Mouse (Mus musculus): ENCODE data around the gene Cdh20. TPM values are rescaled to one million over a fixed set of nuclear protein-coding genes. Genes with fewer than 3 reads are reported as not detected.
"Not testable (repeated sequence)": the region's sequence is repeated elsewhere in the genome, so short reads cannot be mapped to it uniquely, and the experiment has no call there.

The Cdh20 gene
- polyA plus RNA-seq, 1 experiment, result 0.38 TPM

DNA sequence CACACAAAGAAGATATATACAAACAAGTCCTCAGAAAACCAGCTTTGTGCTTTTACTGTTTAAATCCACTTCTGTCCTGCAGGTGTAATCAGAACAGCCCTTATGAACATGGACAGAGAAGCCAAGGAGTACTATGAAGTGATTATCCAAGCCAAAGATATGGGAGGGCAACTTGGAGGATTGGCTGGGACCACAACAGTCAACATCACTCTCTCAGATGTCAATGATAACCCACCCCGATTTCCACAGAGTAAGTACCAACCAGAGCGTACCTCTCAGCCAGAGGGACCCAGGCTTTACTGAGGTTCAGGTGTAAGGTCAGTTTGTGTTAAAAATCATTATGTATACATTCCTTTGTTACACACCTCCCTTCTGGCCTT, 176.8 kb downstream of the Cdh20 start:
- H3K36me3 ChIP-seq (ENCODE audit: control insufficient read depth, insufficient read depth, low read length), result no peaks in the 10 kb centered on the region
- no peaks in the 10 kb centered on the region for H3K27me3 ChIP-seq (ENCODE audit: control insufficient read depth, insufficient read depth, low read length)
- H3K4me1 ChIP-seq (ENCODE audit: control insufficient read depth, insufficient read depth, low read length), result no peaks in the 10 kb centered on the region
- no peak overlapping the region for H3K27ac ChIP-seq (ENCODE audit: control insufficient read depth, insufficient read depth, low read depth, low read length)
- H3K4me3 ChIP-seq (ENCODE audit: control insufficient read depth, low read depth, low read length), result no peak overlapping the region
- TF ChIP-seq CTCF (IDR thresholded peaks at IDR 0.05; ENCODE audit: control insufficient read depth, insufficient read depth, insufficient replicate concordance, low read depth, low read length) (no peak), POLR2A (IDR thresholded peaks at IDR 0.05; ENCODE audit: control insufficient read depth, low read depth, low read length) (no peak)

- H3K4me3 ChIP-seq (ENCODE audit: control insufficient read depth, low read depth, low read length); H3K36me3 ChIP-seq (ENCODE audit: control insufficient read depth, insufficient read depth, low read length); H3K27ac ChIP-seq (ENCODE audit: control insufficient read depth, insufficient read depth, low read depth, low read length); H3K27me3 ChIP-seq (ENCODE audit: control insufficient read depth, insufficient read depth, low read length); H3K4me1 ChIP-seq (ENCODE audit: control insufficient read depth, insufficient read depth, low read length): not testable (repeated sequence)
Observed at GRCm38 (mm10) chr1:104949640-104950039, 181.3 kb downstream of the Cdh20 start.

DNA sequence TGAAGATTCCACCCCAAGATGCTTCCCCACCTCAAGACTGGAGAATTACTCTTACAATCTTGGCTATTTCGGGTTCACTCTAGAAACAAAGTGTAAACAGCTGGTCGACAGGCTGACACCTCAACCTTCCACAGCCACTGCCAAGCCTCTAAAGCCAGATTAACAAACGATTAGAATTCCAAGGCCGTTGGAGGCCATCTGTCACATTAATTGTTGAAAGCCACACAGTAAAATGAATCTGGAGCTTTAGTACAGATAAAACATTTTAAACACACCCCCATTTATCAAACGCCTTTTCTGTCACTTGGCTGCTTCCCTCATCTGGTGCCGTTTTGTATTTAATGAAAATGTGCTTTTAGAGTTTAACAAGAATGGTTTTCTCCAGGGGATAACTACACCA, 188.7 kb downstream of the Cdh20 start:
- TF ChIP-seq CTCF (IDR thresholded peaks at IDR 0.05; ENCODE audit: control insufficient read depth, insufficient read depth, insufficient replicate concordance, low read depth, low read length) (no peak), POLR2A (IDR thresholded peaks at IDR 0.05; ENCODE audit: control insufficient read depth, low read depth, low read length) (no peak)
- H3K27ac ChIP-seq (ENCODE audit: control insufficient read depth, insufficient read depth, low read depth, low read length), result no peak overlapping the region
- no peaks in the 10 kb centered on the region for H3K27me3 ChIP-seq (ENCODE audit: control insufficient read depth, insufficient read depth, low read length)
- H3K4me3 ChIP-seq (ENCODE audit: control insufficient read depth, low read depth, low read length), result no peak overlapping the region
- H3K36me3 ChIP-seq (ENCODE audit: control insufficient read depth, insufficient read depth, low read length), result no peaks in the 10 kb centered on the region
- no peaks in the 10 kb centered on the region for H3K4me1 ChIP-seq (ENCODE audit: control insufficient read depth, insufficient read depth, low read length)

GRCm38 (mm10) chr1:104961670-104962069, 193.3 kb downstream of the Cdh20 start:
- H3K4me3 ChIP-seq (ENCODE audit: control insufficient read depth, low read depth, low read length), result no peak overlapping the region
- no peaks in the 10 kb centered on the region for H3K36me3 ChIP-seq (ENCODE audit: control insufficient read depth, insufficient read depth, low read length)
- no peak overlapping the region for H3K27ac ChIP-seq (ENCODE audit: control insufficient read depth, insufficient read depth, low read depth, low read length)
- no peaks in the 10 kb centered on the region for H3K27me3 ChIP-seq (ENCODE audit: control insufficient read depth, insufficient read depth, low read length)
- no peaks in the 10 kb centered on the region for H3K4me1 ChIP-seq (ENCODE audit: control insufficient read depth, insufficient read depth, low read length)
- TF ChIP-seq CTCF (IDR thresholded peaks at IDR 0.05; ENCODE audit: control insufficient read depth, insufficient read depth, insufficient replicate concordance, low read depth, low read length), result no peak
- TF ChIP-seq POLR2A (IDR thresholded peaks at IDR 0.05; ENCODE audit: control insufficient read depth, low read depth, low read length), result no peak

DNA sequence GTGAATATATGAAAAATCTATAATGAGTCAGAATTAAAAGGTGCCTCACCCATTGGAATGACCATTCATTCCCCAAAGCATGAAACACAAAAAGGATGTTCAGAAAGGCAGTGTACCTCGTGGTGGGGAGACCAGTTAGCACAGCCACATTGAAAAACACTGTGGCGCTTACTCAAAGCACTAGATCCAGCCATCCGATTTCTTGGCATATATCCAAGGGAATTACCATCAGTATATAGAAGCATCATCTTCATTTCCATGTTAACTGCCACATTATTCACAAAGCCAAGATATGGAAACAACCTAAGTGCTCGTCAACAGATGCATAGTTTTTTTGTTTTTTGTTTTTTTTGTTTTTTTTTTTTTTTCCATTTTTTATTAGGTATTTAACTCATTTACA, 193.9 kb downstream of the Cdh20 start:
- Histone ChIP-seq H3K4me1 (ENCODE audit: control insufficient read depth, insufficient read depth, low read length) (no peaks in the 10 kb centered on the region), H3K27ac (ENCODE audit: control insufficient read depth, insufficient read depth, low read depth, low read length) (no peak overlapping the region), H3K36me3 (ENCODE audit: control insufficient read depth, insufficient read depth, low read length) (no peaks in the 10 kb centered on the region), H3K4me3 (ENCODE audit: control insufficient read depth, low read depth, low read length) (no peak overlapping the region), H3K27me3 (ENCODE audit: control insufficient read depth, insufficient read depth, low read length) (no peaks in the 10 kb centered on the region)
- TF ChIP-seq POLR2A (IDR thresholded peaks at IDR 0.05; ENCODE audit: control insufficient read depth, low read depth, low read length) (no peak), CTCF (IDR thresholded peaks at IDR 0.05; ENCODE audit: control insufficient read depth, insufficient read depth, insufficient replicate concordance, low read depth, low read length) (no peak)

DNA sequence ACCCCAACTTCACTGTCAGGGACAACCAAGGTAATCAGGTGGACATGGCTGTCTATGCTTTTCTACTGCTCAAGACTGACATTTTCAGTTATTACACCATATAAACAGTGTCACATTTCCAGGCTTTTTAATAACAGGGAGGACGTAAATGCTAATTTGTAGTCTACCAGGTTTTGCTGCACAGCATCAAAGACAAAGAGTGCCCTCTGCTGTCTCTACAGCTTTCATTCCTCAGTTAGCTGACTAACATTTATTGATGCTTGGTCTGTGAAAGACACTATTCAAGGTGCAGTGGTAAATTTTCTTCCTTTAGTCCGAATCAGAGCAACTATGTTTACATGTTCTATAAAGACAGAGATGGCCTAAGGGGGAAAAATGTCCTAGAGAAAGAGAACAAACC, 210.7 kb downstream of the Cdh20 start:
- Histone ChIP-seq H3K27me3 (ENCODE audit: control insufficient read depth, insufficient read depth, low read length) (no peaks in the 10 kb centered on the region), H3K36me3 (ENCODE audit: control insufficient read depth, insufficient read depth, low read length) (no peaks in the 10 kb centered on the region), H3K4me1 (ENCODE audit: control insufficient read depth, insufficient read depth, low read length) (no peaks in the 10 kb centered on the region), H3K27ac (ENCODE audit: control insufficient read depth, insufficient read depth, low read depth, low read length) (no peak overlapping the region), H3K4me3 (ENCODE audit: control insufficient read depth, low read depth, low read length) (no peak overlapping the region)
- no peak for TF ChIP-seq CTCF (IDR thresholded peaks at IDR 0.05; ENCODE audit: control insufficient read depth, insufficient read depth, insufficient replicate concordance, low read depth, low read length)

DNA sequence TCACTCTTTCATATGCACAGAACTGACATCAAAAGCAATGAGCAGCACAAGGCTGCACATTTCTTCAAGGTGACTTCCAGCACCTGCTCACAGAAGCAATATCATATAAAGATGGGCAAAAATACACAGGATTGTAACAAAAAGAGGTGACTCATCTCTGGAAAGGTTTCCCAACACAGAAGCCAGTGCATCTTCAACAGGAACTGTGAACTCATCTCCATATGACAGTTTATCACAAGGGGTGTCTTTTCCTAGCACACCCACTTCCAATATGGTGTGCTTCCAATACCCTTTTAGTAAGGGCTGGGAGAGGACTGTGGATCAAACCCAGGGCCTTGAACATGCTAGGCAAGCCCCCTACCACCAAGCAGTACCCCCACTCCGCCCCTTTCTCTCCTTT, 211.9 kb downstream of the Cdh20 start:
- TF ChIP-seq POLR2A (IDR thresholded peaks at IDR 0.05; ENCODE audit: control insufficient read depth, low read depth, low read length) (no peak), CTCF (IDR thresholded peaks at IDR 0.05; ENCODE audit: control insufficient read depth, insufficient read depth, insufficient replicate concordance, low read depth, low read length) (no peak)
- Histone ChIP-seq H3K36me3 (ENCODE audit: control insufficient read depth, insufficient read depth, low read length) (no peaks in the 10 kb centered on the region), H3K27me3 (ENCODE audit: control insufficient read depth, insufficient read depth, low read length) (no peaks in the 10 kb centered on the region), H3K4me3 (ENCODE audit: control insufficient read depth, low read depth, low read length) (no peak overlapping the region), H3K4me1 (ENCODE audit: control insufficient read depth, insufficient read depth, low read length) (peaks cover 3% of the 10 kb centered on the region; the same call in 1 of the 2 replicates), H3K27ac (ENCODE audit: control insufficient read depth, insufficient read depth, low read depth, low read length) (no peak overlapping the region)

DNA sequence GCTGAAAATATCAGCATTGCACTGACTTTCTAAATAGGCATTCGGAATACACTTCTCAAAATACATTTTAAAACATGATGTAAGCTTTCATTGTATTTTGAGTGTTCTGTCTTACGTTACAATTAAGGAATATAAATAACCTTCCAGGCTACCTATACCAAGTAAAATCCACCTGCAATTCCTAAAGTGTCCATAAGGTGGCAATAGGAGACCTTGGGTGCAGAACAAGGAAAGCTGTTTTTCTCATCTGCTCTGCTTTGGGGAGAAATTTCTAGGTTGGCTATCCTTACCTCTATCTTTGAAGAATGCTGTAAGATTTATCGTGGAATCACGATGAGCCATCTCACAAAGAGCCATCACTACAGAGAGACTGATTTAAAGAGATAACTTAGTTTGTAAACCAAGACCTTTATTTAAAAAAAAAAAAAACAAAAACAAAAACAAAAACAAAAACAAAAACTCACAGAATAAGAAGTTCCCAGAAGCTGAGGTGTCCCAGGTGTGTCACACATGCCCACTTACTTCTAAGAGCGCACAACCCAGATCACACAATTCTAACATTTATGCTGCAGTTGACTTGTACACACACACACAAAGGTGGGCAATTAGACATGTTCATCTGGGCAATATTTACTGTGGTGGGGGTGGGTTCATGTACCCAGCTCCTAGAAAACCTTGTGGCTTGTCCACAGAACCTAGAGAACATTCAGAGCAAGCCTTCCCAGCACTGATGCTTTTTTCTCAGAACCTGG, 218.1 kb downstream of the Cdh20 start:
- Histone ChIP-seq H3K36me3 (ENCODE audit: control insufficient read depth, insufficient read depth, low read length) (no peaks in the 10 kb centered on the region), H3K4me1 (ENCODE audit: control insufficient read depth, insufficient read depth, low read length) (peaks cover 3% of the 10 kb centered on the region; the same call in 1 of the 2 replicates), H3K4me3 (ENCODE audit: control insufficient read depth, low read depth, low read length) (no peak overlapping the region), H3K27ac (ENCODE audit: control insufficient read depth, insufficient read depth, low read depth, low read length) (no peak overlapping the region), H3K27me3 (ENCODE audit: control insufficient read depth, insufficient read depth, low read length) (no peaks in the 10 kb centered on the region)
- TF ChIP-seq CTCF (IDR thresholded peaks at IDR 0.05; ENCODE audit: control insufficient read depth, insufficient read depth, insufficient replicate concordance, low read depth, low read length) (no peak), POLR2A (IDR thresholded peaks at IDR 0.05; ENCODE audit: control insufficient read depth, low read depth, low read length) (no peak)
